Mouse (Mus musculus) kidney, adult 11 months (tissue): ENCODE results near the gene Cd9.

Experiments used
- DNase-seq: peaks from one replicate; pipeline ENCODE4 v3.0.0; 2022

Gene Cd9

DNA sequence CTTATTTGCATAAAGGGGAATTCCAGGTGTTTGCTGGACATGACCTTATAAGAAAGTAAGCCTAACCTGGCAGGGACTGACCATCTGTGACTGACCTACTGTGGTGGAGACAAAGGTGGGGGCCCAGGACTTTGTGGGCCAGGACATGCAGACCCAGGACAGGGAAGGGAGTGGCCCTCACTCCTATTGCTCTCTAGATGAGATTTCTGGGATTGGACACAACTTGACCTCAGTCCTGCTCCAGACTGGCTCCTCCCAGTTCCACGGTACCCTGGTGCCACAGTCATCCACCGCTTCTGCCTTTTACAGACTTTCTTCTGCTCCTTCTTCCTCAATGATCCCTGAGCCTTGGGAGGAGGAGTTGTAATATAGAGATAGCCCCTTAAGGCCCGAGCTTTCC, 63.6 kb downstream of the Cd9 start:
- no peak for DNase-seq

DNA sequence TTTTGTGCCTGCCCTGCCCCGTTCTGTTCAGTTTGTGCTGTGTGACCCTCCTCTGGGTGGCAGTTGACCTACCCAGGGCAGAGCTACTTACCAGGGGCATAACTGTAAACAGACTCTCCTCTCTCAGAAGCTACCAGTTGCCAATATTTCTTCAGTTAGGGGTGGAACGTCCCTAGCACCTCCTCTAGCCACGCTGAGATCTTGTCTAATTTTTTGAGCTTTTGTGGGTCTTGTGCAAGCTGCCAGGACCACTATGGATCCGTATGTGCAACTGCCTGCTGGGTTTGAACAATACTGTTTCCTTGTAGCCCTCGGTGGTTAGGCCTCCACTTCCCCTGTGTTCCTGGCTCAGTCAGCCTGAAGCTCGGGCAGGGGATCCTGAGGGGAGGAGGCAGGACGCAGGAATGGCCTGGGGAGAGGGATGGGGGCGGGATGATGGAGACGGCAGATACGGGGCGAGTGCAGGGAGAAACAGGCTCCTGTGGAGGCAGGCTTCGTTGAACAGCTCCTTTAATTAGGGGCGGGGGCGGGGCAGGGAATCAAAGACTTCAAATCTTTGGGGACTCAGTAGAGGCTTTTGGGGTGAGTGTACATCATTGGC, 64.1 kb downstream of the Cd9 start:
- no peak for DNase-seq

DNA sequence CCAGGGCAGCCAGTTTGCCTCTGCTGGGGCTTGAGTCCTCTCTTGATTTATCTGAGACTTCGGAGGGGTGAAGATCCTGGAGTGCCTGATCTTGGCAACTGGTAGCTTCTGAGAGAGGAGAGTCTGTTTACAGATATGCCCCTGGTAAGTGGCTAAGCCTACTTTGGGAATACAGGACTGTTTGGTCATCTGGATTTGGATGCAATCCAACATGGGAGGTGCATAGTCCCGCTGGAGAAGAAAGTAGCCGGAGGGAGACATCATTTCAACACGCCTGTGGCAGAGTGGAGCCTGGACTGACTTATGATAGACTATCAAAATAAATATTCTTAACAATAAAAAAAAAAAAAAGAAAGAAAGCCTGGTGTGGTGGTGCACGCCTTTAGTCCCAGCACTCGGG, 64.8 kb downstream of the Cd9 start:
- no peak for DNase-seq

DNA sequence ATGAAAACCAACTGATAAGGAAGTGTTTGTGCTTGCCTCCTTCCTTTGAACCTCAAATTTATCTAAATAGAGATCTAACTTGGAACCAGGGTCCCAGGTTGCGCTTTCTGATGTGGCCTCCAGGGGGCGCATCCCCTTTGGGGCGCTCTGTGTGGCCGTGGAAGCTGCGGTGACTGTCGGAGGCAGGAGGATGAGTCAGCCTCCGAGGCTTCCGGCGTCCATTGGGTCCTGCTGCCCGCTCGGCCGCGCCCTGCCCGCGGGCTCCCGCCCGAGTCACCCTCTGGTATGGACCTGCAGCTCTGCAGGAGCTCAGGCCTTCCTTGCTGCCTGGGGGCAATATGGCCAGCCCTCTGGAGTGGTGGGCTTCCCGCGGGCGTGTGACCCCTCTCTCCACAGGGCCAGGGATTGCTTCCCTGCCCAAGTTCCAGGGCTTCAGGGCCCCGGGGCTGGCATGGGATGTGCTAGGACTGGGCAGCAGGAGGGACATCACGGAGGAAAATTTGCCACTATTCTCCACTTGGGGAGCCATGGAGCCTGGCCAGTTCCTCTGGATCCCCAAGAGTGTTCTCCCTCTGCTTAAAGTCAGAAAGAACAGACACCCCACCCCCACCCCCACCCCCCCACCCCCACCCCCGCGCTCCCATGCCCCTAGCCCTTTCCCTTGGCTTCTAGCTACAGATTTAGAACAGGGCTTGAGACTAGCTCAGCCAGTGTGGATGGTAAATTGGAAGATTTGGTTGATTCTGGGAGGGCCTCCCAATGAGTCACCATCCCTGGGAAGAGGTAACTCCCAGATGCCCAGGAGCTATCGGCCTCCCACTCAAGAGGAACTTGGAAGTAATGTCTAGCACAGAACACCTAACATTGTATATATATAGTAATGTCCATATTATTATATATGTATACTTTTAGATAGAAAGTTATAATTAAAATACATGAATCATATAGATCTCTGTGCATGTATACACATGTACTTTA, 67.9 kb downstream of the Cd9 start:
- DNase-seq = peak; percentile 69

DNA sequence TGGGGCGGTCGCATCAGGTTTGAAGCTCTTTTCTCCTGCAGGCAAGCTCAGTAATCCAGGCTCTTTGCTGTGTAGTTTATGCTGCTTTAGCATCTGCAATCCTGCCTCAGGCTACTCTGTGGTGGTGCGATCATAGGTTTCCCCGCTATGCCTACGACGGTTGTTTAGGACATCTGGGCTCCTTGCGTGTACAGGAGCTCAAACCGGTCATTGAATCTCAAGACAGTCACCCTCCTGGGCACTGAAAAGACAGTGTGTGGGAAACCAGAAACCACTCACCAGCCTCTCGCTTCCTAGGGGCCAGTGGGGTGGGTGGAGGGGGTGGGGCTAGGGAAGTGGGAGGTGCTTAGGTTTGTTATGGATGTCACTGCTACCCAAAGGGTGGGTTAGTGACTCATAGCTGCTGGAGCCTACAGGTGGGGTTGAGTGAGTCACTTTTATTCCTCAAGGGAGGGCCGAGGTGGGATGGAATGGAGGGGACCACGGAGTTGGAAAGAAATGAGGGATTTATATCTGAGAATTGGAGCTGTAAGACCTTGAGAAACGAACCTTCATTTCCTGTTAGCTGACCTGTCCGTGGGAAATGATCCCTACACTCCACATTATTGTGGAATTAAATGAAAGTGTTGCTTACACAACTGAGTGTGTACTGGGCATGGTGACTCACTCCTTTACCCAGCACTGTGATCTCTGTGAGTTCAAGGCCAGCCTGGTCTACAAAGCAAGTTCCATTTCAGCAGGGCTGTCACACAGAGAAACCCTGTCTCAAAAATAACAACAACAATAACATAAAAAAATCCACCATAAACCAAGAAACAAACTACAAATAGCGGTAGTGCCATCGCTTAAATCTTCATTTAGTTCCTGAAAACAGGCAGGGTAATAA, 69.1 kb downstream of the Cd9 start:
- no peak for DNase-seq

DNA sequence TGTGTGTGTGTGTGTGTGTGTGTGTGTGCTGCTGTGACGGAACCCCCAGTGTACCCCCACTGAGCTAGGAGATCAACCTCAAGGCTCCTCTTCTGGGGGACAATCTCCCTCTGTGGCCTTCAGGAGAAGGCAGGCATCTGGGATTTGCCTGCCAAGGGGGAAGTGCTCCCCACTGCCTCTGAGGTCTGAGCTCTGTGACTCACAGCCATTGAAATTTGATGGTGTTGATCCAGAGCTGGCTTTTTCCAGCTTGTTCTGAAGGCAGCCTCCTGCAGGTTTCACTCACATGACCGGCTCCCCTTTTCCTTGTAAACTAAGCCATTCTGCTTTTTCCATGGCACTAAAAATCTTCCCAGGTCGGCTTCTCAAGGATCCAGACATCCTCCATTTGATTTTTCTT, 70.4 kb downstream of the Cd9 start:
- DNase-seq = peak; percentile 43

DNA sequence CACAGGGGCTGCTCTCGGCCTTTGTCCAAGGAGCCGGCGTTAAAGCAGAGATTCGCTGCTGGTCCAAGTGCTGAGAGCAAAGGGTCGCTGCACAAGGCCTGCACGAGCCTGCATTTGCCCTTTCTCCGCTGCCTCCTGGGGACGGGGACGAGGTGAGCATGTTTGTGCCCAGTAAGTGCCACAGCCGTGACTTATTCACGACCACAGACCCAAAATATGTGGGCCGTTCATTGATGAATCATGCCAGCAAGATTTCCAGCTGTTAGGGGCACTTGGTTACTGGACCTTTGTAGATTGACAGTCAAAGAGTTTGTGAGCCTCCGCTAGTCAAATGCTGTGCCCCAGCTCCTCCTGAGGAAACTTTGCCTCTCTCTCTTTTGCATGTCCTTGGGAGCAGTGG, 71.1 kb downstream of the Cd9 start:
- DNase-seq = no peak

DNA sequence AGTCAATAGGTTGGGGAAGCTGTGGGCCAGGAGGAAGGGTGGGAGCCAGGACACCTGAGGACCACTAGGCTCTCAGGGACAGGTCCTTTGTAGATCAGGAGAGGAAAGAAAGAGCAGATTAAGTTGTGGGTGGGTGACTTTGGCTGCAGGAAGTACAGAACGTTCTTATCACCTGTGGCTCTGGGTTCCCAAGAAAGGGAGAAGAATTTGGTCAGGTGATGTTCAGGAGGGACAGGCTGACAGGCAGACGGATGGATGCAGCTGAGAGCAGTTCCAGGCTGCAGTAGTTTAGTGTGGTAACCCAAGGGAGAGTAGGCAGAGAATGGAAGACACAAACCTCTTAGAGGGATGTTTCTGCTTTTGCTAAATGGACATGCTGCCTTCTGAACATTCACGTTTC, 71.5 kb downstream of the Cd9 start:
- DNase-seq = no peak

DNA sequence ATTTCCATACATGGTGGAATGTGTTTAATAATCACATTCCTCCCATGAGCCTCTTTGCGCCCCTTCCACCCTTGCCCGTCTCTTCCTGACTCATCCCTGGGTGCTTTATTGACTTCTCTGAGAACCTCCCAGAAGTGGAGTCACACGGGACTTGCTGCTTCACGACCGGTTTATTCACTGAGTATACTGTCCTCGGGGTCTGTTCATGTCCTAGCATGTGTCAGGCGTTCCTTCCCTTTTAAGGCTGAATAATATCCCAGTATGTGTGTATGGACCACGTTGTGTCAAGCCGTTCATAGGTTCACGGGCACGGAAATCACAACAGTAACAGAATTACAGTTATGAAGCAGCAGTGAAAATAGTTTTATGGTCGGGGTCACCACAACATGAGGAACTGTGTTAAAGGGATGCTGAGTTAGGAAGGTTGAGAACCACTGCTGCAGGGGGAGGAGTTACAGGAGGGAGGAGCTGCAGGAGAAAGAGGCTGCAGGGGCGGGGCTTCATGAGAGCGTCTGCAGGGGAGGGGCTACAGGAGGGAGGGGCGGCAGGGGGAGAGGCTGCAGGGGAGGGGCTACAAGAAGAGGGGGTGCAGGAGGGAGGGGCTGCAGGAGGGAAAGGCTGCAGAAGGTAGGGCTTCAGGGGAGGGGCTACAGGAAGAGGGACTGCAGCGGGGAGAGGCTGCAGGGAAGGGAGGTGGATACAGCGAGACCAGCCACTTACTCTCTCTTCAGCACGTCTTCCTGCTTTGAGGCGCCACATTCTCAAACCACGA, 72.4 kb downstream of the Cd9 start:
- peak; percentile 45 for DNase-seq

DNA sequence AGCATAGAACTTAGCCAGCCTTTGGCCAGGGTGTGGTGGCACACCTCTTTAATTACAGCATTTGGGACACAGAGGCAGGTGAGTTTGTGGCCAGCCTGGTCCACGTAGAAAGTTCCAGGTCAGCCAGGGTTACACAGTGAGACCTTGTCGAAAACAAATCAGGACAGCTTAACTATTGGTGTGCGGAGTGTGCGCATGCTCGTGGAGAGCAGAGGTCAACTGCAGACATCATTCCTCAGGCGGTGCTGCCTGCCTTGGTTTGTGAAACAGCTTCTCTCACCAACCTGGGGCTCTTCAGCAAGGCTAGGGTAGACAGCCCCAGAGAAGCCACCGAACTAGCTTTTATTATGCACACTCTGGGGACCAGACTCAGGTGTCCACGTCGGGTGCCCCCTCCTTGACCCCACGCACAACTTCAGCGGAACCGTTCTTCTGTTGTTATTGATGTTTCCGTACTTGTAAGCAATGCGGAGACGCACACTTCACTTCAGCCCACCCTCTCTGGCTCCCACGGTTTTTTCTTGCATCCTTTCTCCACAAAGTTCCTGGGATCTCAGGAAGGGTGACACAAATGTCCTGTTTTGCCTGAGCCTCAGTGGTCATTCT, 74.0 kb downstream of the Cd9 start:
- DNase-seq = no peak

DNA sequence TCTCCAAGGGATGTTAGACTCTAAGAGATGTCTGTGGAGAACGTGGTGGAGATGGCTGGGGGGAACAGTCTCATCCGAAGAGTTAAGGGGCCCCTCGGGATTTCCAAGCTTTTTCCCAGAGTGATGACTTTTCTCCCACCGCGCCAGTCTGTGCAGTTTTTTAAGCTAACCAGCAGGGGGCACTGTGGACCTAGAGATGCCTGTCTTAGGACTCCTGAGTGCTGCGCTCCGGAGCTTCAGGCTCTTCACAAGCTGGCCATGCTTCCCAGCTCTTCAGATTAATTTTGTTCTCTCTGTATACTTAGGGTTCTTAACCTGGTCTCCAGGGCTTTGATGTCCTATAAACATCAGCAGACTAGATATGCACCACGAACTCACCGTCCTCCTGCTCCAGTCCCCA, 75.8 kb downstream of the Cd9 start:
- DNase-seq = peak; percentile 39

DNA sequence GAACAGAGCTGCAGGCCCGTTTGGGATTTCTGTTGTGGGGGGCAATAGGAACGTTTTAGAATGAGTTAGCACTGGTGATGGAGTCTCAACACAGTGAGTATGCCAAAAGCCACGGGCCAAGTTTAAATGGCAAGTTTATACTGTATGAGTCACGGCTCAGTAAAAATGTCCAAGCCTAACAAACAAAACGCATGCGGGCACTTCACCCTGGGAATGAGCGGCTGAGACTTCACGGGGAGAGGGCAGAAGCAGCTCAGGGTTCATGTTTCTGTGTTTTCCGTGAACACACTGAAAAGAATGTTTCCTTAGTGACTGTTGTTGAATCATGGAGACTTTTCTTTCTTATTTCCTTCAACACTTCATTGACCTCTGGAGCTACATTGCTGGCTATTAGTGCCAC, 81.3 kb downstream of the Cd9 start:
- DNase-seq = peak; percentile 27

DNA sequence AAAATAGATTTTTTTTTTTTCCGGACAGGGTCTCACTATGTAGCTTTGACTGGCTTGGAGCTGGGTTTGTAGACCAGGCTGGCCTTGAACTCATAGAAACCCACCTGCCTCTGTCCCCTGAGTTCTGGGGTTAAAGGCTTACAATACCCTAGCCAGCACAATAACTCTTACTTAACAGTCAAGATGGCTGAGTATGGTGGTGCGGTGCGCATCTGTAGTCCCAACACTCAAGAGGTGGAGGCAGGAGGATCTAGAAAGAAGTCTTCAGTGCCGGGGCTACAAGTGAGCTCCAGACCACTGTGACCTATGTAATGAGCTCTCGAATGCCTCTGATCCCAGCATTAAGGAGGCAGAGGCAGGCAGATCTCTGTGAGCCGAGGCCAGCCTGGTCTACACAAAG, 82.9 kb downstream of the Cd9 start:
- no peak for DNase-seq

DNA sequence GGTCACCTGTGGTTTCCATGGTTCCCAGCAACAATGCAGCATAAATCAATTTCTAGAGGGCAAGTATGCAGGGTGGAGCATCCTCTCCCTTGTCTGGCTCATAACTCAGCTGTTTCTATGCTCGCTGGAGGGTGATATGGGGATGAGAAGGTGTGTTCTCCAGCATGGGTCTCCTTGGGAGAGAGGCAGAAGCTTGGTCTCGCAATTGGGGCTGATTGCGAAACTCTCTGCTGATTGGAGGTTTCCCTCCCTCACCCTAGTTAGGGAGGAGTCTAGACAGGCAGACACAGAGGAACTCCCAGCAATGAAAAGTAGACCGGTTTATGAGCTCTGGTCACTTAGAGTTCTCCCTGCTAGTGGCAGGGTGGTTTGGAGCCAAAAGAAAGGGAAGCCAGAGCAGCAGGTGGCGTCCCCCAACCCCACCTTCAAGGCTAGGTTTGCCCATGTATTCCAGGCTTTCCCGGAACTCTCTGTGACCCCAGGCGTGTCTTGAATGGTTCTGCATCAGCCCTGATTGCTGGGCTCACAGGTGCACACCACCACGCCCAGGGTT, 83.5 kb downstream of the Cd9 start:
- no peak for DNase-seq

DNA sequence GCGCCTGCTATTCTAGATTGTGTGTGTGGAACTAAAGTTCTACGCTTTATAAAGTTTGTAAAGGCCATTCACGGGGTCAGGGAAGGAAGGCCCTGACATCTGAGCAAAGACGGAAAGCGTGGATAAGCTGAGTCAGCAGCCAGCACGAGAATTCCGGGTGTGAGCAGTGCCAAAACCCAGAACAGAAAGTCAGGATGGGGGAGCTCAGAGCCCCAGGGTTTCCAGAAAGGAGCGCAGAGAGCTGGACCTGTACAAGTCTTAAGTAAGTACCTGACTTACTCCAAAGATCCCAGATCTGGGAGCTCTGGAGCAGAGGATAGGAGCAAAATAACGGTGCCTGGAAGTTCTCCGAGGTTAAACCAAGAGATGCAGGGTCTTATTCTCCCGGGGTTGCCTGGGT, 84.0 kb downstream of the Cd9 start:
- DNase-seq = no peak
